Mouse (Mus musculus) lung, postnatal 25 days (tissue): ENCODE measurements at regions not wholly inside any gene's neighbourhood (a gene's known extent, or its start where the extent isn't known, plus 50 kb on each side); places are given as distances from the start of the nearest gene placed in this dataset.

ENCODE experiments used
- DNase-seq: peaks from one replicate; pipeline ENCODE4 v3.0.0; 2022; ENCODE audit warnings: low spot score

- DNase-seq = no peak
Observed at GRCm38 (mm10) chr14:98833230-98833999, 160.7 kb downstream of the Rpl36a-ps1 start.

GRCm38 (mm10) chr14:98832401-98832800 lies 161.7 kb downstream of the Rpl36a-ps1 start:
- DNase-seq = no peak

GRCm38 (mm10) chr14:98829958-98830633 lies 164.0 kb downstream of the Rpl36a-ps1 start:
- DNase-seq = no peak

- no peak for DNase-seq
Observed at GRCm38 (mm10) chr14:98827490-98827889, 166.6 kb downstream of the Rpl36a-ps1 start.

- no peak for DNase-seq
Observed at GRCm38 (mm10) chr14:98813657-98814056, 180.5 kb downstream of the Rpl36a-ps1 start.

- no peak for DNase-seq
Observed at GRCm38 (mm10) chr14:98810259-98811042, 183.7 kb downstream of the Rpl36a-ps1 start.

GRCm38 (mm10) chr14:98808117-98808516 lies 186.0 kb downstream of the Rpl36a-ps1 start:
- DNase-seq = no peak

- DNase-seq = no peak
Observed at GRCm38 (mm10) chr14:98805066-98805465, 189.1 kb downstream of the Rpl36a-ps1 start.

- DNase-seq = no peak
Observed at GRCm38 (mm10) chr14:98801293-98801692, 192.8 kb downstream of the Rpl36a-ps1 start.

- DNase-seq = no peak
Observed at GRCm38 (mm10) chr14:98791970-98792369, 202.1 kb downstream of the Rpl36a-ps1 start.

- no peak for DNase-seq
Observed at GRCm38 (mm10) chr14:98791232-98791906, 202.7 kb downstream of the Rpl36a-ps1 start.

GRCm38 (mm10) chr14:98789794-98790193 lies 204.3 kb downstream of the Rpl36a-ps1 start:
- no peak for DNase-seq

GRCm38 (mm10) chr14:98781711-98782110 lies 212.4 kb downstream of the Rpl36a-ps1 start:
- no peak for DNase-seq

- DNase-seq = no peak
Observed at GRCm38 (mm10) chr14:98772080-98772479, 222.0 kb downstream of the Rpl36a-ps1 start.

- no peak for DNase-seq
Observed at GRCm38 (mm10) chr14:98768845-98769244, 225.3 kb downstream of the Rpl36a-ps1 start.

- no peak for DNase-seq
Observed at GRCm38 (mm10) chr14:98767481-98767880, 226.6 kb downstream of the Rpl36a-ps1 start.

GRCm38 (mm10) chr14:98765358-98765757 lies 228.8 kb downstream of the Rpl36a-ps1 start:
- no peak for DNase-seq

- DNase-seq = no peak
Observed at GRCm38 (mm10) chr14:98750766-98751165, 243.4 kb downstream of the Rpl36a-ps1 start.

- no peak for DNase-seq
Observed at GRCm38 (mm10) chr14:98749086-98750027, 244.8 kb downstream of the Rpl36a-ps1 start.

GRCm38 (mm10) chr14:98747159-98747775 lies 246.9 kb downstream of the Rpl36a-ps1 start:
- no peak for DNase-seq
